Mouse (Mus musculus) hindbrain, embryonic 16.5 days (tissue): ENCODE measurements around the gene Polr3gl. TPM values are rescaled to one million over a fixed set of nuclear protein-coding genes. Genes with fewer than 3 reads are reported as not detected.
A peak's percentile ranks its signal among the peaks of the same experiment; 100 is the strongest.

Experiments used
- ATAC-seq: fragments of 200-750 bp; cut with Nextera tagmentation; 2 replicates; pipeline ENCODE4 v1.8.0; 2017; ENCODE audit warnings: moderate TSS enrichment, moderate library complexity
- H3K27ac ChIP-seq: fragments of 300-500 bp; sonication (generic); 2 replicates; pipeline ENCODE4 v1.5.1; 2014; ENCODE audit warnings: low read depth, mild to moderate bottlenecking, control low read depth, low read length, moderate library complexity
- H3K27me3 ChIP-seq: fragments of 300-500 bp; sonication (generic); replicated peaks from 2 replicates; pipeline ENCODE4 v1.6.1; 2014; ENCODE audit warnings: low read length; ENCODE audit not compliant: control insufficient read depth, insufficient read depth
- H3K36me3 ChIP-seq: fragments of 300-500 bp; sonication (generic); 2 replicates; pipeline ENCODE4 v1.6.1; 2014; ENCODE audit warnings: mild to moderate bottlenecking, low read length, moderate library complexity, mixed read lengths; ENCODE audit not compliant: control insufficient read depth, insufficient read depth
- H3K4me1 ChIP-seq: fragments of 300-500 bp; sonication (generic); 2 replicates; pipeline ENCODE4 v1.6.1; 2014; ENCODE audit warnings: low read depth, low read length; ENCODE audit not compliant: control insufficient read depth, insufficient read depth
- H3K4me2 ChIP-seq: fragments of 300-500 bp; sonication (generic); 2 replicates; pipeline ENCODE4 v1.6.1; 2014; ENCODE audit warnings: mild to moderate bottlenecking, low read length, control low read depth, moderate library complexity
- H3K4me3 ChIP-seq: fragments of 300-500 bp; sonication (generic); 2 replicates; pipeline ENCODE4 v1.5.1; 2014; ENCODE audit warnings: mild to moderate bottlenecking, low read length, control low read depth, moderate library complexity
- H3K9ac ChIP-seq: fragments of 300-500 bp; sonication (generic); 2 replicates; pipeline ENCODE4 v1.6.1; 2014; ENCODE audit warnings: low read depth, mild to moderate bottlenecking, control low read depth, low read length, moderate library complexity
- H3K9me3 ChIP-seq: fragments of 300-500 bp; sonication (generic); 2 replicates; pipeline ENCODE4 v1.6.1; 2014; ENCODE audit warnings: mild to moderate bottlenecking, low read length, moderate library complexity; ENCODE audit not compliant: control insufficient read depth
- WGBS: fragments of 180-500 bp; shearing (Covaris S2); extraction: QIAGEN DNeasy Blood & Tissue Kit; methylation state at CpG from one replicate; pipeline ENCODE4 v1.1.7; 2014; 5-methylcytosine and 5-hydroxymethylcytosine counted together
- polyA plus RNA-seq: library from polyadenylated mRNA; unstranded; fragments of >200 nt; fragmentation: Nextera tagmentation; extraction: Ambion mirVana; gene quantifications from 2 replicates; pipeline ENCODE4 v1.2.1, GENCODE M21; 2015

Polr3gl gene
- polyA plus RNA-seq, 1 experiment from 2014 or later: 31.0 TPM

- 8% methylated on average over 14 of the region's 14 CpGs for WGBS
- H3K27ac ChIP-seq: no peak overlapping the region
- H3K36me3 ChIP-seq: no peaks in the 10 kb centered on the region
- peak overlapping the region; percentile 30 for H3K4me2 ChIP-seq
- H3K9ac ChIP-seq: no peak overlapping the region
- no peak overlapping the region for H3K4me3 ChIP-seq
- peak; percentile 62; the same call in 1 of the 2 replicates for ATAC-seq
- H3K27me3 ChIP-seq: 0 out of 2 replicates have a peak, but pooled peaks cover 2% of the 10 kb centered on the region
- H3K4me1 ChIP-seq: no peaks in the 10 kb centered on the region
- H3K9me3 ChIP-seq: no peaks in the 10 kb centered on the region
Measured at GRCm38 (mm10) chr3:96547389-96547960, 46.5 kb downstream of the Polr3gl start.

GRCm38 (mm10) chr3:96546880-96547279 is 47.1 kb downstream of the Polr3gl start:
- WGBS: 44% methylated on average over 4 of the region's 4 CpGs

GRCm38 (mm10) chr3:96545565-96545964 is 48.4 kb downstream of the Polr3gl start:
- Histone ChIP-seq H3K36me3 (no peaks in the 10 kb centered on the region), H3K4me3 (no peak overlapping the region), H3K4me1 (no peaks in the 10 kb centered on the region), H3K27me3 (0 out of 2 replicates have a peak, but pooled peaks cover 2% of the 10 kb centered on the region), H3K9ac (no peak overlapping the region), H3K9me3 (no peaks in the 10 kb centered on the region), H3K4me2 (no peak overlapping the region), H3K27ac (no peak overlapping the region)
- 33% methylated on average over 1 of the region's 1 CpGs for WGBS
- no peak for ATAC-seq

More at GRCm38 (mm10) chr3:96546880-96547279, 47.1 kb downstream of the Polr3gl start:
- H3K4me3 ChIP-seq: no peak overlapping the region
- H3K27ac ChIP-seq: no peak overlapping the region
- H3K4me2 ChIP-seq: no peak overlapping the region
- no peaks in the 10 kb centered on the region for H3K36me3 ChIP-seq
- ATAC-seq: no peak
- H3K9ac ChIP-seq: no peak overlapping the region
- no peaks in the 10 kb centered on the region for H3K9me3 ChIP-seq
- 0 out of 2 replicates have a peak, but pooled peaks cover 2% of the 10 kb centered on the region for H3K27me3 ChIP-seq
- H3K4me1 ChIP-seq: no peaks in the 10 kb centered on the region

GRCm38 (mm10) chr3:96543345-96543744 is 50.6 kb downstream of the Polr3gl start:
- no peaks in the 10 kb centered on the region for H3K9me3 ChIP-seq
- 86% methylated on average over 11 of the region's 11 CpGs for WGBS
- H3K9ac ChIP-seq: no peak overlapping the region
- H3K4me2 ChIP-seq: no peak overlapping the region
- no peak overlapping the region for H3K4me3 ChIP-seq
- no peak overlapping the region for H3K27ac ChIP-seq
- no peaks in the 10 kb centered on the region for H3K4me1 ChIP-seq
- H3K27me3 ChIP-seq: 0 out of 2 replicates have a peak, but pooled peaks cover 2% of the 10 kb centered on the region
- ATAC-seq: no peak
- H3K36me3 ChIP-seq: no peaks in the 10 kb centered on the region

- Histone ChIP-seq H3K4me1 (no peaks in the 10 kb centered on the region), H3K9me3 (no peaks in the 10 kb centered on the region), H3K4me3 (no peak overlapping the region), H3K27me3 (0 out of 2 replicates have a peak, but pooled peaks cover 2% of the 10 kb centered on the region), H3K4me2 (no peak overlapping the region), H3K27ac (no peak overlapping the region), H3K36me3 (no peaks in the 10 kb centered on the region), H3K9ac (no peak overlapping the region)
- 80% methylated on average over 8 of the region's 8 CpGs for WGBS
- no peak for ATAC-seq
Measured at GRCm38 (mm10) chr3:96542554-96542953, 51.4 kb downstream of the Polr3gl start.

GRCm38 (mm10) chr3:96541328-96542078 is 52.5 kb downstream of the Polr3gl start:
- H3K4me3 ChIP-seq: no peak overlapping the region
- no peaks in the 10 kb centered on the region for H3K36me3 ChIP-seq
- H3K4me2 ChIP-seq: no peak overlapping the region
- H3K4me1 ChIP-seq: no peaks in the 10 kb centered on the region
- no peak overlapping the region for H3K27ac ChIP-seq
- 22% methylated on average over 14 of the region's 14 CpGs for WGBS
- 0 out of 2 replicates have a peak, but pooled peaks have one; percentile 48 for ATAC-seq
- 0 out of 2 replicates have a peak, but pooled peaks cover 2% of the 10 kb centered on the region for H3K27me3 ChIP-seq
- H3K9ac ChIP-seq: no peak overlapping the region
- H3K9me3 ChIP-seq: no peaks in the 10 kb centered on the region

GRCm38 (mm10) chr3:96540740-96541139 is 53.2 kb downstream of the Polr3gl start:
- Histone ChIP-seq H3K27ac (no peak overlapping the region), H3K4me3 (no peak overlapping the region), H3K4me1 (no peaks in the 10 kb centered on the region), H3K27me3 (no peaks in the 10 kb centered on the region), H3K9me3 (no peaks in the 10 kb centered on the region), H3K36me3 (no peaks in the 10 kb centered on the region), H3K9ac (no peak overlapping the region), H3K4me2 (no peak overlapping the region)
- ATAC-seq: no peak
- WGBS: 50% methylated on average over 6 of the region's 6 CpGs

GRCm38 (mm10) chr3:96539316-96539715 is 54.7 kb downstream of the Polr3gl start:
- WGBS: 80% methylated on average over 2 of the region's 2 CpGs
- no peaks in the 10 kb centered on the region for H3K9me3 ChIP-seq
- H3K4me2 ChIP-seq: no peak overlapping the region
- H3K4me3 ChIP-seq: no peak overlapping the region
- ATAC-seq: no peak
- no peak overlapping the region for H3K9ac ChIP-seq
- H3K36me3 ChIP-seq: no peaks in the 10 kb centered on the region
- H3K4me1 ChIP-seq: no peaks in the 10 kb centered on the region
- H3K27me3 ChIP-seq: no peaks in the 10 kb centered on the region
- H3K27ac ChIP-seq: no peak overlapping the region

GRCm38 (mm10) chr3:96534300-96534699 is 59.7 kb downstream of the Polr3gl start:
- H3K36me3 ChIP-seq: no peaks in the 10 kb centered on the region
- H3K27me3 ChIP-seq: no peaks in the 10 kb centered on the region
- no peak overlapping the region for H3K9ac ChIP-seq
- 71% methylated on average over 2 of the region's 2 CpGs for WGBS
- no peak for ATAC-seq
- H3K4me3 ChIP-seq: no peak overlapping the region
- H3K27ac ChIP-seq: no peak overlapping the region
- H3K4me1 ChIP-seq: no peaks in the 10 kb centered on the region
- H3K4me2 ChIP-seq: no peak overlapping the region
- H3K9me3 ChIP-seq: no peaks in the 10 kb centered on the region
